Mouse (Mus musculus) erythroid progenitor cell, adult 5-6 weeks (primary cell): Measurements from ENCODE around the gene Csf3r. TPM values are rescaled to one million over a fixed set of nuclear protein-coding genes. Genes with fewer than 3 reads are reported as not detected.

ENCODE experiments used
- total RNA-seq, 2 experiments: library from RNA; stranded (forward) in 1 of 2; stranded (reverse) in 1 of 2; fragments of 150-400 nt in 1 of 2; fragments of 186-747, 209-891 nt in 1 of 2; gene quantifications; 2 replicates each; pipeline versions ENCODE4 v1.2.3 to v1.2.4; 2015 to 2017; ENCODE audit warnings: low replicate concordance in 2 of 2

Csf3r gene
- total RNA-seq, 2 experiments from 2014 or later: 11.7 to 46.1 TPM

Other genes with a start within 250 kb of the Csf3r start
- 22.6 and 42.9 TPM in 2 replicates for gene Mrps15, start 22.4 kb downstream of the Csf3r start, total RNA-seq (2015; ENCODE audit: low replicate concordance)
- 15.5 and 28.0 TPM in 2 replicates for gene Mrps15, start 22.4 kb downstream of the Csf3r start, total RNA-seq (2017; ENCODE audit: low replicate concordance)
- gene Oscp1, start 34.0 kb downstream of the Csf3r start, total RNA-seq (2015; ENCODE audit: low replicate concordance): 1.3 and 14.8 TPM in 2 replicates
- 5.6 and 8.9 TPM in 2 replicates for gene Oscp1, start 34.0 kb downstream of the Csf3r start, total RNA-seq (2017; ENCODE audit: low replicate concordance)
- 18.0 and 73.2 TPM in 2 replicates for gene Lsm10, start 72.1 kb downstream of the Csf3r start, total RNA-seq (2015; ENCODE audit: low replicate concordance)
- gene Lsm10, start 72.1 kb downstream of the Csf3r start, total RNA-seq (2017; ENCODE audit: low replicate concordance): 2.2 and 4.1 TPM in 2 replicates
- gene Stk40, start 79.4 kb downstream of the Csf3r start, total RNA-seq (2015; ENCODE audit: low replicate concordance): 4.7 and 10.1 TPM in 2 replicates
- 2.4 and 6.4 TPM in 2 replicates for gene Stk40, start 79.4 kb downstream of the Csf3r start, total RNA-seq (2017; ENCODE audit: low replicate concordance)
- not detected in 2 replicates for gene Eva1b, start 123.2 kb downstream of the Csf3r start, total RNA-seq (2015; ENCODE audit: low replicate concordance)
- 0.51 TPM in 1 of 2 replicates, not detected in the other for gene Eva1b, start 123.2 kb downstream of the Csf3r start, total RNA-seq (2017; ENCODE audit: low replicate concordance)
- 1.8 TPM in 1 of 2 replicates, not detected in the other for gene Sh3d21, start 138.9 kb downstream of the Csf3r start, total RNA-seq (2015; ENCODE audit: low replicate concordance)
- 0.90 TPM in 1 of 2 replicates, not detected in the other for gene Sh3d21, start 138.9 kb downstream of the Csf3r start, total RNA-seq (2017; ENCODE audit: low replicate concordance)
- gene Thrap3, start 178.2 kb downstream of the Csf3r start, total RNA-seq (2015; ENCODE audit: low replicate concordance): 169 and 213 TPM in 2 replicates
- gene Thrap3, start 178.2 kb downstream of the Csf3r start, total RNA-seq (2017; ENCODE audit: low replicate concordance): 298 and 354 TPM in 2 replicates
- 6.7 and 12.3 TPM in 2 replicates for gene Map7d1, start 231.8 kb downstream of the Csf3r start, total RNA-seq (2015; ENCODE audit: low replicate concordance)
- 6.3 and 8.2 TPM in 2 replicates for gene Map7d1, start 231.8 kb downstream of the Csf3r start, total RNA-seq (2017; ENCODE audit: low replicate concordance)
- gene Trappc3, start 237.8 kb downstream of the Csf3r start, total RNA-seq (2015; ENCODE audit: low replicate concordance): 10.9 and 22.3 TPM in 2 replicates
- gene Trappc3, start 237.8 kb downstream of the Csf3r start, total RNA-seq (2017; ENCODE audit: low replicate concordance): 9.2 and 10.8 TPM in 2 replicates